Mouse (Mus musculus): ENCODE data around the gene Csnk1g2. TPM values are rescaled to one million over a fixed set of nuclear protein-coding genes. Genes with fewer than 3 reads are reported as not detected.

Csnk1g2 gene
- total RNA-seq (2021): 100 to 1,000 TPM; 123 to 131 TPM
- long read RNA-seq, experiment 1, transcript Csnk1g2-201 (11 exons, 2,348 nt): major isoform, 13 of 156 reads
- long read RNA-seq, experiment 1, partial matches to known transcripts: 17 of 156 reads
- long read RNA-seq, experiment 1, other reads (novel, unspliced or antisense): 125 of 156 reads
- long read RNA-seq, experiment 2, transcript Csnk1g2-201 (11 exons, 2,348 nt): major isoform, 22 of 159 reads
- long read RNA-seq, experiment 2, partial matches to known transcripts: 10 of 159 reads
- long read RNA-seq, experiment 2, other reads (novel, unspliced or antisense): 127 of 159 reads

- intact Hi-C loops (cut with DNase I): loop anchor here (5.0 kb wide), 1 partner anchor 34 kb away; the partner anchor contains the start of gene Btbd2
- peak in 1 of 2 experiments; percentile 74 for DNase-seq
Observed at GRCm38 (mm10) chr10:80622661-80623456, at the start of gene Csnk1g2. Gene Csnk1g2 (plus strand): TSS chr10:80622838.

- DNase-seq: no peak
- intact Hi-C loops (cut with DNase I): no loop called here
Observed at GRCm38 (mm10) chr10:80573944-80574343, 48.7 kb upstream of the Csnk1g2 start.

- intact Hi-C loops (cut with DNase I): no loop called here
- DNase-seq: no peak
Observed at GRCm38 (mm10) chr10:80574896-80575295, 47.7 kb upstream of the Csnk1g2 start.

GRCm38 (mm10) chr10:80575925-80576324 is 46.7 kb upstream of the Csnk1g2 start:
- intact Hi-C loops (cut with DNase I): no loop called here
- DNase-seq: no peak

- peak; percentile 63 to 64 for DNase-seq
- intact Hi-C loops (cut with DNase I): no loop called here
Observed at GRCm38 (mm10) chr10:80576351-80577194, 46.1 kb upstream of the Csnk1g2 start.

- intact Hi-C loops (cut with DNase I): loop anchor here (2.0 kb wide), 2 partner anchors 25 to 33 kb away; partner anchors contain the start of genes Adat3 and Scamp4
- peak; percentile 98 to 99 for DNase-seq
Observed at GRCm38 (mm10) chr10:80577195-80578130, 45.2 kb upstream of the Csnk1g2 start, which contains the start of gene Klf16. Gene Klf16 (minus strand): TSS chr10:80577321.

GRCm38 (mm10) chr10:80578131-80578750 is 44.4 kb upstream of the Csnk1g2 start:
- intact Hi-C loops (cut with DNase I): loop anchor here (2.0 kb wide), 2 partner anchors 25 to 33 kb away; partner anchors contain the start of genes Adat3 and Scamp4

GRCm38 (mm10) chr10:80578911-80579310 is 43.7 kb upstream of the Csnk1g2 start:
- intact Hi-C loops (cut with DNase I): loop anchor here (2.0 kb wide), 2 partner anchors 24 to 32 kb away; partner anchors contain the start of genes Adat3 and Scamp4
- peak; percentile 53 to 69 for DNase-seq

More at GRCm38 (mm10) chr10:80578131-80578750, 44.4 kb upstream of the Csnk1g2 start:
- peak; percentile 89 to 90 for DNase-seq

GRCm38 (mm10) chr10:80583047-80583446 is 39.6 kb upstream of the Csnk1g2 start:
- intact Hi-C loops (cut with DNase I): no loop called here
- DNase-seq: no peak

- DNase-seq: peak; percentile 35 to 44
- intact Hi-C loops (cut with DNase I): no loop called here
Observed at GRCm38 (mm10) chr10:80584045-80584488, 38.6 kb upstream of the Csnk1g2 start.

- intact Hi-C loops (cut with DNase I): no loop called here
- no peak for DNase-seq
Observed at GRCm38 (mm10) chr10:80584642-80585552, 37.7 kb upstream of the Csnk1g2 start.

- DNase-seq: no peak
- intact Hi-C loops (cut with DNase I): no loop called here
Observed at GRCm38 (mm10) chr10:80585581-80585980, 37.1 kb upstream of the Csnk1g2 start.

- intact Hi-C loops (cut with DNase I): no loop called here
- DNase-seq: no peak
Observed at GRCm38 (mm10) chr10:80586407-80587304, 36.0 kb upstream of the Csnk1g2 start.

- intact Hi-C loops (cut with DNase I): no loop called here
- DNase-seq: peak; percentile 54 to 61
Observed at GRCm38 (mm10) chr10:80587305-80587657, 35.4 kb upstream of the Csnk1g2 start.

GRCm38 (mm10) chr10:80589127-80589878 is 33.3 kb upstream of the Csnk1g2 start:
- intact Hi-C loops (cut with DNase I): no loop called here
- DNase-seq: no peak
